Mouse (Mus musculus) thymus, adult 2 months (tissue): ENCODE results near the gene Ube2f.

ENCODE experiments used
- CTCF ChIP-seq: fragments of 200-500 bp; IDR thresholded peaks from 2 replicates; pipeline ENCODE4 v1.5.1; 2012; ENCODE audit warnings: mild to moderate bottlenecking, control low read depth, low read length, moderate library complexity, borderline replicate concordance; ENCODE audit not compliant: control insufficient read depth, poor library complexity, insufficient read depth; ENCODE audit errors: extremely low read depth
- POLR2A ChIP-seq: fragments of 200-500 bp; IDR thresholded peaks from 2 replicates; pipeline ENCODE4 v1.6.1; 2012; ENCODE audit warnings: mild to moderate bottlenecking, low read length, control low read depth, moderate library complexity; ENCODE audit not compliant: control insufficient read depth, poor library complexity, insufficient read depth; ENCODE audit errors: extremely low read depth

- no peak for TF ChIP-seq CTCF
- TF ChIP-seq POLR2A, result no peak
Observed at GRCm38 (mm10) chr1:91325488-91326042, 75.5 kb downstream of the Ube2f start.
